Mouse (Mus musculus): ENCODE results near the gene Olfr476. TPM values are rescaled to one million over a fixed set of nuclear protein-coding genes. Genes with fewer than 3 reads are reported as not detected.
"Not testable (repeated sequence)": the region's sequence is repeated elsewhere in the genome, so short reads cannot be mapped to it uniquely, and the experiment has no call there.

Olfr476 gene
- not detected for total RNA-seq (2021)
- long read RNA-seq, experiment 1: 0 reads
- long read RNA-seq, experiment 2: 0 reads

DNA sequence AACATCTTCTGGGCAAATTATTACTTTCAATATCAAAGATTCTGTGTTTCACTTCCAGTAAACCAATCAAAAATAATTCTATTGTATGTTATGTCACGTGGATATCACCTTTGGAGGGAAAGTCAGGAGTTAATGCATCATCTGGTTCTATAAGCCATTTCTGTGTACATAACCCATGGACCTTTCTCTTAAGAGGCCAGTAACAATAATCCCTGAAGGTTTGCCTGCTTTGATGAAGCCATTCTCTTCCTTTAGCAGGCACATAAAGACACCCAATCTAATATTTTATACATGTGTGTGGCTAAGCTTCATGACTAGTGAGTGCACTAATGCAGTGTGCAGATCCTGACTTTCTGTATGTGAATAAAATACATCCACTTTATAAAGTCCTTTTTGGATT, at the start of gene Olfr476:
Gene Olfr476 (plus strand): TSS at position 301 of the 400 bp plus-strand sequence.
- no peak for DNase-seq

DNA sequence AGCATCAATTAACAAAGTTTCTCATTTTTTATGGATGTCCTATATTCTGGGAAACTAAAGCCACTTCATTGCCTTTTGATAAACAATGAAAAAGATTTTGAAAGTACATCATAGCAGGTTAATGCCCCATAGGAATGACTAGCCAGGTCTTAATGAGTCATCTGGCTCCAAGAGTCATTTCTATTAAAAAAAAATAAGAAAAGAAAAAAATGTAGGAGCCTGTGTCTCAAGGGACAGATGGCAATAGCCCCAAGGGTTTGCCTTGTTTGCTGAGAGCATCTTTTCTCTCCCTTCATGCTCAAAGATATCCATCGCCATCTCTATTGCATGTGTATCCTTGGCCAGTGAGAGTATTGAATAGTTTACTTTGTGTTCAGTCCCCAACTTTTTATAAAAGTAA, 34.5 kb upstream of the Olfr476 start, which contains the start of gene Olfr473:
Gene Olfr473 (plus strand): TSS at position 301 of the 400 bp plus-strand sequence.
- no peak for DNase-seq

DNA sequence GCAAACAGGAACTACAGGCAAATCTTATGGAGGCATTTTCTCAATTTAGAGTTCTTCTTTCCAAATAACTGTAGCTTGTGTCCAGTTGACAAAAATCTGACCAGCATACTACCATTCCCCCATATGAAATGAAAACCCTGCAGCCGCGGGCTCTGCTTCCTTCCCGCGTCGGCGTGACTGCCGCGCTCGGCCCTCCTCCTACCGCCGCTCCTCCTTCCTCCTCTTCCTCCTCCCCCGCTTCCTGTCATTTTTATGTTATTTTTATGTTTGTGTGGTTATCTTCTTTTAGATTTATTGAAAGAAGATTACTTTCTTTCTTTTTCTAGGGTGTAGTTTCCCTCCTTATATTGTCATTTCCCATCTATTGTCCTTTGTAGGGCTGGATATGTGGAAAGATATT, 12.1 kb upstream of the Olfr476 start:
- DNase-seq: not testable (repeated sequence)

DNA sequence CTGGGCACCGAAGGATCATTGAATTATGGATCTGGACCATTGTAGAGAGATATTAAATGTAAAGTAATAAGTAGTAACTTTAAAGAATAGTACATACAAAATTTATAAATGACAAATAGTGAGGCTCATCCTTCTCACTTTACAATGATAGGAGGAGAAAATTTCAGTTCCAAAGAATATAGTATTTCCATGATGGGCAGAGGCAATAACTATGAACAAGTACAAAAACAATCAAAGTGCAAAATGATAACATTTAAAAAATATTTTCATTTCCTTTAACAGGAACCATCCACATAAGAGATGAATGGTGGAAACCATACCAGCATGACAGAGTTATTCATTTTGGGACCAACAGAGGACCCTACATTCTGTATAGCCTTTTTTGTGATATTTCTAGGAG, 10.3 kb upstream of the Olfr476 start, which contains the start of gene Olfr474:
Gene Olfr474 (plus strand): TSS at position 301 of the 400 bp plus-strand sequence.
- DNase-seq: no peak

DNA sequence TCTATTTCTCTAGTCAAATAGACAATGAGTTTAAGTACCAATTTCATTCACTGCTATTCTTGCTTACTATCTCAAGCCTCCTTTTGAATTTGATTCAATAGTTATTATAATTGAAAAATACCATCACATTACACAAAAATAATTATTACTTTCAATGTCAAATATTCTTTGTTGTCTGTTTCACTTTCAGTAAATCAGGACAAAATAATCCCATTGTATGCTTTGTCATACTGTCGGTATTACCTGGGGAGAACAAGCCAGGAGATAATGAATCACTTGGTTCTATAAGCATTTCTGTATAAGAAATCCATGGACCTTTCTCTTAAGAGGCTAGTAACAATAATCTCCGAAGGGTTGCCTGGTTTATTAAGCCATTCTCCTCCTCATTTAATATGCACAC, 21.8 kb downstream of the Olfr476 start, which contains the start of gene Olfr477:
Gene Olfr477 (plus strand): TSS at position 301 of the 400 bp plus-strand sequence.
- DNase-seq: no peak

DNA sequence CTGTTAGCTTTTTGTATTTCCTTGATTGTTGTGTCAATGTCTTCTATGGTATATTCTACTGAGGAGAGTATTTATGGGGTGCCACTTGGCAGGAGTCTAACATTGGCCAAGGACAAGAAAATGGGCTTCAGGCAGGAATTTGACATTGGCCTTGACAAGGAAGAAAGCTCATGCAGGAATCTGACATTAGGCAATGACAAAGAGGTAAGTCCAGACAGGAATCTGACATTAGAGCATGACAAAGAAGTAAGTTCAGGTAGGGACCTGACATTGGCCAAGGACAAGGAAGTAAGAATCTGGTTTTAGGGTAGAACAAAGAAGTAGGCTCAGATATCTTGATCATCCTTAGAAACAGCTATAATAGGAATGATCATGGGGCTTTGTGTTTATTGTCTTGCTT, 49.7 kb downstream of the Olfr476 start:
- not testable (repeated sequence) for DNase-seq

Other genes with a start within 250 kb of the Olfr476 start
- gene Cyb5r2, start 206.8 kb upstream of the Olfr476 start, total RNA-seq (2021): under 1 TPM in 1 of 2 experiments, not detected in 1; 0.23 TPM
- not detected for gene Ovch2, start 163.6 kb upstream of the Olfr476 start, total RNA-seq (2021)
- gene Olfr467, start 152.5 kb upstream of the Olfr476 start, total RNA-seq (2021): not detected
- gene Olfr469, start 139.3 kb upstream of the Olfr476 start, total RNA-seq (2021): not detected
- not detected for gene Olfr470, start 117.3 kb upstream of the Olfr476 start, total RNA-seq (2021)
- not detected for gene Olfr472, start 66.9 kb upstream of the Olfr476 start, total RNA-seq (2021)
- gene Olfr473, start 34.4 kb upstream of the Olfr476 start, total RNA-seq (2021): not detected
- gene Olfr474, start 10.2 kb upstream of the Olfr476 start, total RNA-seq (2021): not detected
- not detected for gene Olfr477, start 21.9 kb downstream of the Olfr476 start, total RNA-seq (2021)
- not detected for gene Olfr478, start 69.2 kb downstream of the Olfr476 start, total RNA-seq (2021)
- gene Olfr479, start 85.9 kb downstream of the Olfr476 start, total RNA-seq (2021): not detected
- not detected for gene Olfr480, start 102.5 kb downstream of the Olfr476 start, total RNA-seq (2021)
- not detected for gene Olfr481, start 115.1 kb downstream of the Olfr476 start, total RNA-seq (2021)
- under 1 TPM; 0.46 to 0.61 TPM for gene Olfr482, start 132.8 kb downstream of the Olfr476 start, total RNA-seq (2021)
- not detected for gene Olfr483, start 136.0 kb downstream of the Olfr476 start, total RNA-seq (2021)
- gene Olfr484, start 162.6 kb downstream of the Olfr476 start, total RNA-seq (2021): not detected
- gene Olfr485, start 195.1 kb downstream of the Olfr476 start, total RNA-seq (2021): not detected
- gene Olfr486, start 207.9 kb downstream of the Olfr476 start, total RNA-seq (2021): not detected
- not detected for gene Olfr487, start 249.8 kb downstream of the Olfr476 start, total RNA-seq (2021)